Comparison of ENCODE assay signal across 30 mouse cellular contexts in genomic region chr5:115026170-115026569, GRCm38 (mm10). TPM values are rescaled to one million over a fixed set of nuclear protein-coding genes. Genes with fewer than 3 reads are reported as not detected.
DNase-seq lines count a peak whose midpoint lies in the region; ATAC-seq and TF ChIP-seq lines count a peak whose summit lies in the region.
"Had no signal": no experiment of that assay in that cellular context is flagged by ENCODE, and none has a peak within 500 bp of the region (broad histone marks: within the 10 kb centered on the region; RNA-seq: fewer than 3 reads in every experiment).

No protein-coding gene starts in this region.

- H3K4me1 ChIP-seq in embryonic facial prominence, embryonic 14.5 days (ENCODE audit: control insufficient read depth, insufficient read depth, low read length): peaks cover 4% of the 10 kb centered on the region; the same call in 1 of the 2 replicates
- H3K4me1 ChIP-seq in embryonic facial prominence, embryonic 10.5 days: no peaks in the 10 kb centered on the region
- H3K4me1 ChIP-seq in intestine, postnatal 0 days (replicated peaks; ENCODE audit: control insufficient read depth, insufficient read depth, low read length): 0 out of 2 replicates have a peak, but pooled peaks cover 4% of the 10 kb centered on the region
- H3K4me1 ChIP-seq in intestine, embryonic 15.5 days (replicated peaks): 0 out of 2 replicates have a peak, but pooled peaks cover 9% of the 10 kb centered on the region
- H3K4me1 ChIP-seq in liver, embryonic 14.5 days (replicated peaks; ENCODE audit: control insufficient read depth in 2 of 2, insufficient read depth in 2 of 2, low read length in 1 of 2): peaks cover 0 to 11% of the 10 kb centered on the region in 2 experiments; a peak in 2 of 4 replicates
- peaks cover 10% of the 10 kb centered on the region; the same call in 1 of the 2 replicates for H3K4me1 ChIP-seq in forebrain, embryonic 12.5 days

- peak; percentile 34; the same call in 1 of the 2 replicates for TF ChIP-seq CTCF in intestine, postnatal 0 days (IDR thresholded peaks at IDR 0.05; ENCODE audit: low read depth)
- TF ChIP-seq CTCF in liver, embryonic 14.5 days (IDR thresholded peaks at IDR 0.05; ENCODE audit: low read depth): 0 out of 2 replicates have a peak, but pooled peaks have one; percentile 21

- DNase-seq in embryonic facial prominence, embryonic 14.5 days (ENCODE audit: low spot score): no peak
- DNase-seq in embryonic facial prominence, embryonic 10.5 days (ENCODE audit: low spot score): no peak
- DNase-seq in liver, embryonic 14.5 days (ENCODE audit: low read depth in 3 of 3, low spot score in 3 of 3): no peak
- DNase-seq in liver: no peak
- DNase-seq: adrenal gland, adult 8-10 months; cerebellum, adult 9-11 months; gastrocnemius, postnatal 10 days; heart, postnatal 10 days; kidney, adult 8-10 months; kidney, postnatal 4 days; layer of hippocampus, adult 9-11 months; liver, embryonic 13.5 days; lung, embryonic 14.5 days; midbrain, embryonic 14.5 days; retina, postnatal 1 day; right cerebral cortex, postnatal 14 days had no signal

- 85% methylated on average over 4 of the region's 4 CpGs for WGBS in embryonic facial prominence, embryonic 14.5 days
- WGBS in embryonic facial prominence, embryonic 10.5 days: 89% methylated on average over 4 of the region's 4 CpGs
- 69% methylated on average over 4 of the region's 4 CpGs for WGBS in intestine, postnatal 0 days
- WGBS in intestine, embryonic 15.5 days: 76% methylated on average over 4 of the region's 4 CpGs
- 78% methylated on average over 4 of the region's 4 CpGs for whole genome bisulfite sequencing in liver, embryonic 14.5 days (ENCODE audit: insufficient replicate concordance)
- 90% methylated on average over 4 of the region's 4 CpGs for WGBS in forebrain, embryonic 12.5 days

- H3K27ac ChIP-seq in embryonic facial prominence, embryonic 14.5 days (replicated peaks; ENCODE audit: low read depth, low read length): no peak overlapping the region
- H3K27ac ChIP-seq in embryonic facial prominence, embryonic 10.5 days (replicated peaks): no peak overlapping the region
- H3K27ac ChIP-seq in intestine, postnatal 0 days (ENCODE audit: low read depth, low read length): no peak overlapping the region
- no peak overlapping the region for H3K27ac ChIP-seq in intestine, embryonic 15.5 days
- H3K27ac ChIP-seq in liver, embryonic 14.5 days: no peak overlapping the region
- H3K27ac ChIP-seq in forebrain, embryonic 12.5 days: no peak overlapping the region
- H3K27ac ChIP-seq: hindbrain, embryonic 14.5 days; limb, embryonic 12.5 days; liver, embryonic 13.5 days; neural tube, embryonic 15.5 days had no signal

- H3K9me3 ChIP-seq in embryonic facial prominence, embryonic 14.5 days (ENCODE audit: control insufficient read depth, low read length): no peaks in the 10 kb centered on the region
- no peaks in the 10 kb centered on the region for H3K9me3 ChIP-seq in embryonic facial prominence, embryonic 10.5 days
- H3K9me3 ChIP-seq in intestine, postnatal 0 days (ENCODE audit: control insufficient read depth): no peaks in the 10 kb centered on the region
- H3K9me3 ChIP-seq in intestine, embryonic 15.5 days: no peaks in the 10 kb centered on the region
- no peaks in the 10 kb centered on the region for H3K9me3 ChIP-seq in liver, embryonic 14.5 days (ENCODE audit: control insufficient read depth, low read length)
- no peaks in the 10 kb centered on the region for H3K9me3 ChIP-seq in forebrain, embryonic 12.5 days
- H3K9me3 ChIP-seq: heart, embryonic 13.5 days; limb, embryonic 12.5 days; liver, embryonic 13.5 days; neural tube, embryonic 15.5 days had no signal

- H3K27me3 ChIP-seq in embryonic facial prominence, embryonic 14.5 days (replicated peaks; ENCODE audit: control insufficient read depth, insufficient read depth, low read length): no peaks in the 10 kb centered on the region
- no peaks in the 10 kb centered on the region for H3K27me3 ChIP-seq in embryonic facial prominence, embryonic 10.5 days (replicated peaks; ENCODE audit: low read depth, poor library complexity, severe bottlenecking)
- no peaks in the 10 kb centered on the region for H3K27me3 ChIP-seq in intestine, postnatal 0 days (replicated peaks; ENCODE audit: control insufficient read depth, insufficient read depth, low read length)
- no peaks in the 10 kb centered on the region for H3K27me3 ChIP-seq in intestine, embryonic 15.5 days (replicated peaks)
- no peaks in the 10 kb centered on the region for H3K27me3 ChIP-seq in liver, embryonic 14.5 days (ENCODE audit: control insufficient read depth, insufficient read depth, low read length)
- H3K27me3 ChIP-seq in forebrain, embryonic 12.5 days: no peaks in the 10 kb centered on the region
- H3K27me3 ChIP-seq: heart, embryonic 13.5 days; limb, embryonic 12.5 days; liver, embryonic 13.5 days; neural tube, embryonic 15.5 days had no signal

- H3K4me2 ChIP-seq in embryonic facial prominence, embryonic 14.5 days (ENCODE audit: low read depth, low read length): no peak overlapping the region
- no peak overlapping the region for H3K4me2 ChIP-seq in intestine, postnatal 0 days (replicated peaks; ENCODE audit: low read depth)
- H3K4me2 ChIP-seq in intestine, embryonic 15.5 days (replicated peaks): no peak overlapping the region
- no peak overlapping the region for H3K4me2 ChIP-seq in liver, embryonic 14.5 days (ENCODE audit: low read depth)
- no peak overlapping the region for H3K4me2 ChIP-seq in forebrain, embryonic 12.5 days
- H3K4me2 ChIP-seq: heart, embryonic 13.5 days; hindbrain, embryonic 14.5 days; limb, embryonic 12.5 days; liver, embryonic 13.5 days; lung, embryonic 14.5 days; neural tube, embryonic 15.5 days had no signal

- no peak overlapping the region for H3K4me3 ChIP-seq in embryonic facial prominence, embryonic 14.5 days (ENCODE audit: low read depth, low read length)
- no peak overlapping the region for H3K4me3 ChIP-seq in embryonic facial prominence, embryonic 10.5 days
- H3K4me3 ChIP-seq in intestine, postnatal 0 days (ENCODE audit: low read depth, low read length): no peak overlapping the region
- H3K4me3 ChIP-seq in intestine, embryonic 15.5 days (replicated peaks): no peak overlapping the region
- no peak overlapping the region for H3K4me3 ChIP-seq in liver, embryonic 14.5 days (ENCODE audit: insufficient read depth in 1 of 2, low read depth in 2 of 2, low read length in 2 of 2)
- no peak overlapping the region for H3K4me3 ChIP-seq in forebrain, embryonic 12.5 days (replicated peaks)
- H3K4me3 ChIP-seq: heart, embryonic 13.5 days; limb, embryonic 12.5 days; liver, embryonic 13.5 days; neural tube, embryonic 15.5 days had no signal

- no peak for TF ChIP-seq EP300 in liver, embryonic 14.5 days (IDR thresholded peaks at IDR 0.05; ENCODE audit: low read depth)

- H3K36me3 ChIP-seq in embryonic facial prominence, embryonic 14.5 days (ENCODE audit: control insufficient read depth, insufficient read depth, low read length): no peaks in the 10 kb centered on the region; the same call in 1 of the 2 replicates
- H3K36me3 ChIP-seq in embryonic facial prominence, embryonic 10.5 days (replicated peaks): peaks cover 21% of the 10 kb centered on the region
- H3K36me3 ChIP-seq in intestine, postnatal 0 days (ENCODE audit: control insufficient read depth, insufficient read depth): no peaks in the 10 kb centered on the region
- no peaks in the 10 kb centered on the region for H3K36me3 ChIP-seq in intestine, embryonic 15.5 days
- H3K36me3 ChIP-seq in liver, embryonic 14.5 days (replicated peaks; ENCODE audit: control insufficient read depth, insufficient read depth, low read depth): no peaks in the 10 kb centered on the region
- peaks cover 3% of the 10 kb centered on the region; the same call in 1 of the 2 replicates for H3K36me3 ChIP-seq in forebrain, embryonic 12.5 days (replicated peaks)
- H3K36me3 ChIP-seq: neural tube, embryonic 15.5 days had no signal

- 0 out of 2 replicates have a peak, but pooled peaks have one; percentile 47 for ATAC-seq in embryonic facial prominence, embryonic 14.5 days (ENCODE audit: low read depth)
- ATAC-seq in intestine, postnatal 0 days: no peak
- ATAC-seq in intestine, embryonic 15.5 days: no peak
- ATAC-seq in liver, embryonic 14.5 days (ENCODE audit: insufficient read depth): no peak
- 0 out of 2 replicates have a peak, but pooled peaks have one; percentile 47 for ATAC-seq in megakaryocyte-erythroid progenitor cell, adult 5-6 weeks (replicated peaks; ENCODE audit: low FRiP score, low TSS enrichment, poor library complexity, severe bottlenecking)
- ATAC-seq in forebrain, embryonic 12.5 days (ENCODE audit: low FRiP score): no peak
- ATAC-seq: forebrain, embryonic 14.5 days had no signal

- H3K9ac ChIP-seq in embryonic facial prominence, embryonic 14.5 days (ENCODE audit: low read depth, low read length): no peak overlapping the region
- no peak overlapping the region for H3K9ac ChIP-seq in intestine, postnatal 0 days (ENCODE audit: low read depth, low read length)
- no peak overlapping the region for H3K9ac ChIP-seq in intestine, embryonic 15.5 days
- H3K9ac ChIP-seq in liver, embryonic 14.5 days (replicated peaks): no peak overlapping the region
- H3K9ac ChIP-seq in forebrain, embryonic 12.5 days: no peak overlapping the region
- H3K9ac ChIP-seq: hindbrain, embryonic 14.5 days; limb, embryonic 12.5 days; liver, embryonic 13.5 days; lung, embryonic 14.5 days; neural tube, embryonic 15.5 days had no signal

RNA-seq across cellular contexts. Expression of gene Sppl3, which starts 15.2 kb away (rescaled TPM):
- polyA plus RNA-seq in embryonic facial prominence, embryonic 14.5 days (2014; fragmentation: Nextera tagmentation; extraction: Ambion mirVana): 25.6 and 25.7 TPM in 2 replicates
- polyA plus RNA-seq in embryonic facial prominence, embryonic 10.5 days (2016; fragmentation: Nextera tagmentation; extraction: Ambion mirVana): 12.5 and 13.1 TPM in 2 replicates
- polyA plus RNA-seq in intestine, postnatal 0 days (2015; fragmentation: Nextera tagmentation; extraction: Ambion mirVana): 19.5 and 20.8 TPM in 2 replicates
- 16.8 and 23.6 TPM in 2 replicates for polyA plus RNA-seq in intestine, embryonic 15.5 days (2015; fragmentation: Nextera tagmentation; extraction: Ambion mirVana)
- 17.2 and 17.6 TPM in 2 replicates for polyA plus RNA-seq in liver, embryonic 14.5 days (2012; rRNA removed)
- polyA plus RNA-seq in liver, embryonic 14.5 days (2014; fragmentation: Nextera tagmentation; extraction: Ambion mirVana): 5.4 and 7.0 TPM in 2 replicates
- 47.2 and 47.5 TPM in 2 replicates for total RNA-seq in megakaryocyte-erythroid progenitor cell, adult 5-6 weeks (2014; fragmentation: Nextera tagmentation)
- total RNA-seq in megakaryocyte-erythroid progenitor cell, adult 5-6 weeks (2017): 20.0 and 23.0 TPM in 2 replicates
- 13.8 and 19.1 TPM in 2 replicates for polyA plus RNA-seq in forebrain, embryonic 12.5 days (2016; fragmentation: Nextera tagmentation; extraction: Ambion mirVana)

RNA-seq across cellular contexts. Expression of gene Hnf1a, which starts 55.3 kb away (rescaled TPM):
- 0.10 TPM in 2 replicates for polyA plus RNA-seq in embryonic facial prominence, embryonic 14.5 days (2014; fragmentation: Nextera tagmentation; extraction: Ambion mirVana)
- polyA plus RNA-seq in embryonic facial prominence, embryonic 10.5 days (2016; fragmentation: Nextera tagmentation; extraction: Ambion mirVana): 0.06 TPM in 2 replicates
- polyA plus RNA-seq in intestine, postnatal 0 days (2015; fragmentation: Nextera tagmentation; extraction: Ambion mirVana): 15.9 and 16.1 TPM in 2 replicates
- 18.0 and 18.6 TPM in 2 replicates for polyA plus RNA-seq in intestine, embryonic 15.5 days (2015; fragmentation: Nextera tagmentation; extraction: Ambion mirVana)
- 1.2 and 1.6 TPM in 2 replicates for polyA plus RNA-seq in liver, embryonic 14.5 days (2012; rRNA removed)
- polyA plus RNA-seq in liver, embryonic 14.5 days (2014; fragmentation: Nextera tagmentation; extraction: Ambion mirVana): 0.86 and 1.5 TPM in 2 replicates
- not detected in 2 replicates for total RNA-seq in megakaryocyte-erythroid progenitor cell, adult 5-6 weeks (2014; fragmentation: Nextera tagmentation)
- total RNA-seq in megakaryocyte-erythroid progenitor cell, adult 5-6 weeks (2017): not detected in 2 replicates
- polyA plus RNA-seq in forebrain, embryonic 12.5 days (2016; fragmentation: Nextera tagmentation; extraction: Ambion mirVana): not detected in 2 replicates
- total RNA-seq: adrenal gland, adult 8-10 months; gastrocnemius, postnatal 10 days; granulocyte monocyte progenitor cell, adult 5-6 weeks; heart, postnatal 10 days; hematopoietic stem cell, adult 5-6 weeks; left cerebral cortex, postnatal 25 days; monocyte, adult 5-6 weeks had no signal
- polyA plus RNA-seq: forebrain, embryonic 14.5 days; G1E; hindbrain, embryonic 14.5 days; limb, embryonic 12.5 days; lung, embryonic 14.5 days; midbrain, embryonic 14.5 days had no signal

Comparison
In these comparisons a context has a peak if more than half of its experiments do, and no peak if none do; other contexts are left out.
1. ATAC-seq: peak in embryonic facial prominence, embryonic 14.5 days (single experiment) and megakaryocyte-erythroid progenitor cell, adult 5-6 weeks (single experiment); none in intestine, postnatal 0 days (single experiment), intestine, embryonic 15.5 days (single experiment), liver, embryonic 14.5 days (single experiment) and forebrain, embryonic 12.5 days (single experiment).